Comparison of ENCODE assay signal across 7 mouse cellular contexts in genomic region chr7:38183709-38184417, GRCm38 (mm10). TPM values are rescaled to one million over a fixed set of nuclear protein-coding genes. Genes with fewer than 3 reads are reported as not detected.
DNase-seq lines count a peak whose midpoint lies in the region; ATAC-seq and TF ChIP-seq lines count a peak whose summit lies in the region.

No protein-coding gene starts in this region.

- no peaks in the 10 kb centered on the region for H3K27me3 ChIP-seq in embryonic facial prominence, embryonic 11.5 days (ENCODE audit: control insufficient read depth, insufficient read depth, low read length)
- no peaks in the 10 kb centered on the region for H3K27me3 ChIP-seq in limb, embryonic 10.5 days (ENCODE audit: low read depth, poor library complexity, severe bottlenecking)
- no peaks in the 10 kb centered on the region for H3K27me3 ChIP-seq in midbrain, embryonic 12.5 days
- no peaks in the 10 kb centered on the region for H3K27me3 ChIP-seq in small intestine, adult 2 months (ENCODE audit: control insufficient read depth, insufficient read depth, low read length)

- ATAC-seq in embryonic facial prominence, embryonic 11.5 days (replicated peaks; ENCODE audit: insufficient number of reproducible peaks, low FRiP score, low TSS enrichment, low read depth): peak; percentile 89
- peak; percentile 93 for ATAC-seq in midbrain, embryonic 12.5 days (ENCODE audit: low FRiP score, low read depth)

- peak; percentile 92 for DNase-seq in adrenal gland, postnatal 14 days
- peak; percentile 87 for DNase-seq in embryonic facial prominence, embryonic 11.5 days (ENCODE audit: low spot score)
- DNase-seq in heart, adult 11 months: peak; percentile 99
- DNase-seq in kidney, adult 18-20 months: peak; percentile 92
- DNase-seq in limb, embryonic 10.5 days (ENCODE audit: low spot score): peak; percentile 89

- H3K27ac ChIP-seq in embryonic facial prominence, embryonic 11.5 days (replicated peaks; ENCODE audit: low read depth, low read length): peak overlapping the region; percentile 62
- H3K27ac ChIP-seq in limb, embryonic 10.5 days: peak overlapping the region; percentile 89
- H3K27ac ChIP-seq in midbrain, embryonic 12.5 days (replicated peaks): peak overlapping the region; percentile 84
- peak overlapping the region; percentile 92 for H3K27ac ChIP-seq in small intestine, adult 2 months (ENCODE audit: insufficient read depth, low read depth, low read length)

- no peak for TF ChIP-seq CTCF in small intestine, adult 2 months (IDR thresholded peaks at IDR 0.05; ENCODE audit: extremely low read depth, insufficient read length, insufficient replicate concordance, low read depth, low read length)

- peak overlapping the region; percentile 64 for H3K4me3 ChIP-seq in embryonic facial prominence, embryonic 11.5 days (ENCODE audit: low read depth, low read length)
- peak overlapping the region; percentile 71 for H3K4me3 ChIP-seq in limb, embryonic 10.5 days
- peak overlapping the region; percentile 66 for H3K4me3 ChIP-seq in midbrain, embryonic 12.5 days
- peak overlapping the region; percentile 80 for H3K4me3 ChIP-seq in small intestine, adult 2 months (ENCODE audit: low read depth, low read length)

- TF ChIP-seq POLR2A in small intestine, adult 2 months (IDR thresholded peaks at IDR 0.05; ENCODE audit: low read depth, low read length): peak; percentile 51

- H3K9me3 ChIP-seq in embryonic facial prominence, embryonic 11.5 days (replicated peaks; ENCODE audit: control insufficient read depth, low read length): no peaks in the 10 kb centered on the region
- no peaks in the 10 kb centered on the region for H3K9me3 ChIP-seq in limb, embryonic 10.5 days (replicated peaks)
- H3K9me3 ChIP-seq in midbrain, embryonic 12.5 days: no peaks in the 10 kb centered on the region

- H3K9ac ChIP-seq in embryonic facial prominence, embryonic 11.5 days (replicated peaks; ENCODE audit: low read length): peak overlapping the region; percentile 86
- H3K9ac ChIP-seq in midbrain, embryonic 12.5 days (replicated peaks): peak overlapping the region; percentile 74

- peak overlapping the region; percentile 87 for H3K4me2 ChIP-seq in embryonic facial prominence, embryonic 11.5 days (ENCODE audit: low read depth, low read length)
- H3K4me2 ChIP-seq in midbrain, embryonic 12.5 days (replicated peaks): peak overlapping the region; percentile 89

- no peaks in the 10 kb centered on the region for H3K4me1 ChIP-seq in embryonic facial prominence, embryonic 11.5 days (ENCODE audit: control insufficient read depth, insufficient read depth, low read length)
- peaks cover 17% of the 10 kb centered on the region for H3K4me1 ChIP-seq in limb, embryonic 10.5 days
- peaks cover 20% of the 10 kb centered on the region for H3K4me1 ChIP-seq in midbrain, embryonic 12.5 days
- peaks cover 20% of the 10 kb centered on the region; the same call in 1 of the 2 replicates for H3K4me1 ChIP-seq in small intestine, adult 2 months (ENCODE audit: control insufficient read depth, insufficient read depth, insufficient read length, low read length)

- 4% methylated on average over 36 of the region's 36 CpGs for WGBS in embryonic facial prominence, embryonic 11.5 days
- 5% methylated on average over 36 of the region's 36 CpGs for WGBS in limb, embryonic 10.5 days
- 6% methylated on average over 36 of the region's 36 CpGs for whole genome bisulfite sequencing in midbrain, embryonic 12.5 days
- 2% methylated on average over 36 of the region's 36 CpGs for WGBS in small intestine, adult 2 months

- H3K36me3 ChIP-seq in embryonic facial prominence, embryonic 11.5 days (replicated peaks; ENCODE audit: control insufficient read depth, insufficient read depth, low read depth, low read length): no peaks in the 10 kb centered on the region
- peaks cover 3% of the 10 kb centered on the region; the same call in 1 of the 2 replicates for H3K36me3 ChIP-seq in limb, embryonic 10.5 days
- no peaks in the 10 kb centered on the region for H3K36me3 ChIP-seq in midbrain, embryonic 12.5 days
- peaks cover 6% of the 10 kb centered on the region; the same call in 1 of the 2 replicates for H3K36me3 ChIP-seq in small intestine, adult 2 months (ENCODE audit: control insufficient read depth, insufficient read depth, low read length)

RNA-seq across cellular contexts. Expression of gene 1600014C10Rik, which starts 0.8 kb away (rescaled TPM):
- 36.1 and 50.2 TPM in 2 replicates for total RNA-seq in adrenal gland, postnatal 14 days (2021)
- 14.6 and 17.2 TPM in 2 replicates for polyA plus RNA-seq in embryonic facial prominence, embryonic 11.5 days (2014; fragmentation: Nextera tagmentation; extraction: Ambion mirVana)
- 12.2 and 14.5 TPM in 2 replicates for polyA plus RNA-seq in limb, embryonic 10.5 days (2016; fragmentation: Nextera tagmentation; extraction: Ambion mirVana)
- polyA plus RNA-seq in midbrain, embryonic 12.5 days (2016; fragmentation: Nextera tagmentation; extraction: Ambion mirVana): 18.5 and 19.9 TPM in 2 replicates
- 8.8 and 27.4 TPM in 2 replicates for polyA plus RNA-seq in small intestine, adult 2 months (2012; rRNA removed)

RNA-seq across cellular contexts. Expression of gene Plekhf1, which starts 44.0 kb away (rescaled TPM):
- 6.0 and 7.6 TPM in 2 replicates for total RNA-seq in adrenal gland, postnatal 14 days (2021)
- polyA plus RNA-seq in embryonic facial prominence, embryonic 11.5 days (2014; fragmentation: Nextera tagmentation; extraction: Ambion mirVana): 3.0 and 3.1 TPM in 2 replicates
- 2.9 and 4.3 TPM in 2 replicates for polyA plus RNA-seq in limb, embryonic 10.5 days (2016; fragmentation: Nextera tagmentation; extraction: Ambion mirVana)
- 1.1 and 1.2 TPM in 2 replicates for polyA plus RNA-seq in midbrain, embryonic 12.5 days (2016; fragmentation: Nextera tagmentation; extraction: Ambion mirVana)
- 5.4 and 12.8 TPM in 2 replicates for polyA plus RNA-seq in small intestine, adult 2 months (2012; rRNA removed)

Comparison
In these comparisons a context has a peak if more than half of its experiments do, and no peak if none do; other contexts are left out.
1. Peak in every context shown above with its lines: DNase-seq, ATAC-seq, H3K4me3 ChIP-seq and H3K27ac ChIP-seq.